Mouse (Mus musculus): ENCODE measurements around the gene Tmem151b.

Tmem151b gene

GRCm38 (mm10) chr17:45549617-45550181 is at the start of gene Tmem151b:
TSS of gene Tmem151b (minus strand) at chr17:45549677.
- DNase-seq (ENCODE audit: low spot score): no peak

- DNase-seq (ENCODE audit: low spot score): no peak
Measured at GRCm38 (mm10) chr17:45598891-45599290, 49.4 kb upstream of the Tmem151b start.

DNA sequence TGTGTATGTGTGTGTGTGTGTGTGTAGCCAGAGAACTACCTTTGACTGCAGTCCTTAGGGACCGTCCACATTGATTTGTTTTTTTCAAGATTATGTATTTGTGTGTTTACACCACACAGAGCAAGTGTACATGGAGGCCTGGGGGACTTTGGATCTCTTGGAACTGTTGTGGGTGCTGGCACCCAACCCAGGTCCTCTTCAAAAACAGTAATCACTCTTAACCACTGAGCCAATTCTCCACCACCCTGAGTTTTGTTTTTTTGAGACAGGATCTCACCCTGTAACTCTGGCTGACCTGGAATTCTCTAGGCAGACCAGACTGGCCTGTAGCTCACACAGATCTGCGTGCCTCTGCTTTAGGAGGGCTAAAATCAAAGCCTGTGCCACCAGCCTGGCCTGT is 48.9 kb upstream of the Tmem151b start:
- DNase-seq (ENCODE audit: low spot score): no peak

- no peak for DNase-seq (ENCODE audit: low spot score)
Measured at GRCm38 (mm10) chr17:45597787-45598186, 48.3 kb upstream of the Tmem151b start.

- DNase-seq (ENCODE audit: low spot score): no peak
Measured at GRCm38 (mm10) chr17:45596631-45597396, 47.3 kb upstream of the Tmem151b start.

GRCm38 (mm10) chr17:45595736-45596390 is 46.4 kb upstream of the Tmem151b start:
- no peak for DNase-seq (ENCODE audit: low spot score)

DNA sequence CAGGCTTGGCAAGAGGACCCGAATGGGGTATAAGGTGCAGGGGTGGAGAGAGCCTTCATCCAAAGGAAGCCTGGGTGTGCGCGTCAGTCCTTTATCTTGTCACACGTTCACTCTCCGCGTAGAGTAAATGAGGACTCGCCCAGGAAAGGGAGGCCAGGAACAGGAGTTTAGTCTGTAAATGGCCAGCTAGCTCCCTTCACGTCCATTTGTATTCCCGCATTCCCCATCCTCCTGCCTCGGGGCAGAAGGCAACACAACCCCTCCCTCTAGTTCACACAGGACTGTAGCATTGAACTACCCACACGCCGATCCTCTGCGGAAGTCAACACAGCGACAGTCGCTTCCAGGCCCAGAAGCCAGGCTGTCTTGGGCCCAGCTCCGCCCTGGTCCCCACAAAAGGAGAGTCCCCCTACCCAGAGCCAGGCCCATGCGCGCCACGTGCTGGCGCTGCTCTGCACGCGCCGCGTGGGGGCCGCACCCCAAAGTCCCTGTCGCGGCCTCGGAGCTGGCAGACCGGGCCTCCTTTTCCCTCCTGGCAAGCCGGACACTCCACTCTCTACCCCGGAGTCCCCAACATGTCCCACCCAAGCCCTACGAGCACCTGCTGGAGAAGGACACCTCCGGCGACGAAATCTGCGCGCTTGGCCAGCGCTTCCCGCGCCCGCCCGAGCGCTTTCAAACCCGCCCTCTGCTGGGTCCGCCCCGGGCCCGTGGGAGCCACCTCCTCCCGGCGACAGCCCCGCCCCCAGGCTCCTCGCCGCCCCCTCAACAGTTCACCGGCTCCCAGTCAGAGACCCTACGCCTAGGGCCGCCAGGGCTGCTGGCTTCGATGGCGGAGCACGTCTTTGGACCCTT is 45.6 kb upstream of the Tmem151b start:
- DNase-seq (ENCODE audit: low spot score): no peak

GRCm38 (mm10) chr17:45594195-45594594 is 44.7 kb upstream of the Tmem151b start:
- DNase-seq (ENCODE audit: low spot score): no peak

GRCm38 (mm10) chr17:45593479-45593878 is 44.0 kb upstream of the Tmem151b start:
- DNase-seq (ENCODE audit: low spot score): no peak

GRCm38 (mm10) chr17:45592606-45593431 is 43.3 kb upstream of the Tmem151b start:
- no peak for DNase-seq (ENCODE audit: low spot score)

GRCm38 (mm10) chr17:45591701-45592605 is 42.5 kb upstream of the Tmem151b start:
- no peak for DNase-seq (ENCODE audit: low spot score)

- DNase-seq (ENCODE audit: low spot score): no peak
Measured at GRCm38 (mm10) chr17:45590410-45590809, 40.9 kb upstream of the Tmem151b start.

DNA sequence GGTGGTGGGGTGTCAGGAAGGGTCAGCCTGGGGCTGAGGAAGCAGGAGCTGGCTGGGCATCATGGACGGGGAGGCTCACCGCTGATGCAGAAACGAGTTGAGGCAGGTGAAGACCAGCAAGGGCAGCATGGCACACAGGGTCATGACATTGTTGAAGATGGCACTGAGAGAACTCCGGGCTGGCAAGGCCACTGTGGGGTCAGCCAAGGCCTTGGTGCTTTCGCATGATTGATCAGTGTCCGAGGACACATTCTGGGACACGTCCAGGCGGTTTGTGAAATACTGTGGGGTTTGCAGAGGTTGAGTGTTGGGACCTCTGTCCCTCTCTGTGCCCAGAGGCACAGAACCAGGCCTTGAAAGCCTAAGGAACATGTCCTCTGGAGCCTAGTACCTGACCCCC is 40.4 kb upstream of the Tmem151b start:
- DNase-seq (ENCODE audit: low spot score): no peak

DNA sequence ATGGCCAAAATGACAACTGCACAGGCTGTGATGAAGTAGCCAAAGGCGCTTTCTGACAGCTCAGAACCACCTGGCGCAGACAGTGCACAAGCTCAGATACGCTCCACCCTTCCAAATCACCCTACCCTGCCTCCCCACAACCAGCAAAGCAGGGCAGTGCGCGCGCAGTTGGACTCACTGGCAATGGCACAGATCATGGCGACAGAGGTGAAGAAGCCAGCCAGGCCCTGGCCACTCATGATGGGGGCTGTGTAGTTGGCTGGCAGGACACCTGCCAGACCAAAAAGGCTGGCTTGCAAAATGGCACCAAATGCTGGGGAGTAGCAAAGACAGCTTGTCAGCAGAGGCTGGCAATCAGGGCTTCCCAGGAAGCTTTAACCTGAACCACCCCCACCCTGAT is 39.8 kb upstream of the Tmem151b start:
- no peak for DNase-seq (ENCODE audit: low spot score)

GRCm38 (mm10) chr17:45588370-45588769 is 38.9 kb upstream of the Tmem151b start:
- DNase-seq (ENCODE audit: low spot score): no peak

- no peak for DNase-seq (ENCODE audit: low spot score)
Measured at GRCm38 (mm10) chr17:45586449-45586837, 37.0 kb upstream of the Tmem151b start.

DNA sequence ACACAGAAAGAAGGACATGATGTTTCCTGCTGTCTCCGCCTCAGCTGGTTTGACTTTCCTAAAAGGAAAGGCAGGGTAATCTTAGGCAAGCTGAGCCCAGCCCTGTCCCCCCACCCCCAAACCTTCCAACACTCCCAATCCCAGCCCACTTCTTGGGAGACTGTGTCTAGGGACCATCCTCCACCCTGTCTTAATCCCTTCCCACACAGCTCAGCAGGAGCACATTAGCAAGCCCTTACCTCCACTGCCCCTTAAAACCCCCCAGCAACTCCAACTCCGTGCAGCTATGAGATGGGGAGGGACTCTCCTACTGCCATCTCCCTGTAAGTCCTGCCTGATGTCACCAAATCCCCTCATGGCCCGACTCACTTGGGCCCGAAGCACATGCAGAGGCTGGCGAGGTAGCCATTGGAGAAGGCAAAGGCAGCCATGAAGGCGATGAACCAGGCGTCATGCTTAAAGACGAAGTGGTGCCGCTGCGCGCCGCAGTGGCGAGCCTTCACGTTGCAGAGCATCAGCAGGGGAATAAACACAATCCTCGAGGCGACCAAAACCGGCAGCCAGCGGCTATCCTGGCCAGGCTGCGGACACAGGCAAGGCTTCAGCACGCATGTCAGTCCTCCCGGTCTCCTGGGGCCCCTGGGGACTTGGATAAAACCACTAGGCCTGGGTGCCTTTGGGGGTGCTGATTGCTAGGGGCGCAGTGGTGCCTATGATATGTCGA is 36.4 kb upstream of the Tmem151b start:
- DNase-seq (ENCODE audit: low spot score): no peak

DNA sequence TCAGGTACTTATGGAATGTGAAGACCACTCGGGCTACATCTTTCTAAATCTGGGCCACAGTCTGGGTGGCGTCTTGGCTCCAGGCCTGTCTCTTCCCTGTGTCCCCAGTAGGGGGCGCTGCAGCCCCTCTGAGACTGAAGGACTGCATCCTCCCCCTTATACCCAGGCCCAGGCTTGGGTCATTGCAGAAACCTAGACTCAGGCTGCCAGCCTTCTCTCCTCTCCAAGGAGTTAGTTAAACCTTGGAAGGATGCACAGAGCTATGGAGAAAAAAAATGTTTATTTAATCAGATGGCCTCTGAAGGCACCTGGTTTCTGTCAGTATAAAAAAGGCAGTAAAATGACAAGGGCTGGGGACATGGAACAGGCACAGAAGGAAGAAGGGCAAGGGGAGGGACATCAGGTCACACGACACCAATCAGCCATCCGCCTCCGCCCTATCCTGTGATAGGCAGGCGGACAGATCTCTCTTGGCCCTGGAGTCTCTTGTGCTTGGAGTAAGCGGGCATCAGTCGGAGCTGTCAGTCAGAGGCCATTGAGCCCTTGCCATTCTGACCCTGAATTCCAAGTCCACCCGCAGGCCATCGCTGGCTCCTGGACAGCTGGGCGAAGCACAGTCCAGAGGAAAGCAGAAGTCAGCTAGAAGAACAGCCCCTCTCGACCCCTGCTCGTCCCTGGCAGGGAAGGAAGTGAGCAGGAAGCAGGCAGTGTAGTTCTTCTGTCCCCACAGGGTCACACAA is 35.6 kb upstream of the Tmem151b start:
- peak; percentile 67 for DNase-seq (ENCODE audit: low spot score)

Measured in layer of hippocampus, adult 9-10 months (tissue).